Mouse (Mus musculus) layer of hippocampus, adult 9-10 months (tissue): ENCODE results near the gene Sox6.

Source experiments
- DNase-seq: peaks from one replicate; pipeline ENCODE4 v3.0.0; 2022; ENCODE audit warnings: low spot score

Gene Sox6

GRCm38 (mm10) chr7:115985716-115986115 is 52.9 kb downstream of the Sox6 start:
- no peak for DNase-seq

- DNase-seq: no peak
These were observed 54.5 kb downstream of the Sox6 start for GRCm38 (mm10) chr7:115984076-115984475.

- no peak for DNase-seq
These were observed 58.6 kb downstream of the Sox6 start for GRCm38 (mm10) chr7:115979813-115980512.

- DNase-seq: no peak
These were observed 64.1 kb downstream of the Sox6 start for GRCm38 (mm10) chr7:115974518-115974917.

GRCm38 (mm10) chr7:115967186-115967585 is 71.4 kb downstream of the Sox6 start:
- DNase-seq: no peak

- DNase-seq: peak; percentile 26
These were observed 72.4 kb downstream of the Sox6 start for GRCm38 (mm10) chr7:115966181-115966580.

- DNase-seq: no peak
These were observed 85.5 kb downstream of the Sox6 start for GRCm38 (mm10) chr7:115953046-115953445.

GRCm38 (mm10) chr7:115952235-115952634 is 86.4 kb downstream of the Sox6 start:
- DNase-seq: no peak

- no peak for DNase-seq
These were observed 86.9 kb downstream of the Sox6 start for GRCm38 (mm10) chr7:115951689-115952088.

GRCm38 (mm10) chr7:115947916-115948315 is 90.7 kb downstream of the Sox6 start:
- DNase-seq: no peak

- DNase-seq: no peak
These were observed 92.0 kb downstream of the Sox6 start for GRCm38 (mm10) chr7:115946559-115946958.

GRCm38 (mm10) chr7:115945516-115945915 is 93.1 kb downstream of the Sox6 start:
- no peak for DNase-seq

GRCm38 (mm10) chr7:115944250-115944649 is 94.3 kb downstream of the Sox6 start:
- DNase-seq: no peak

- no peak for DNase-seq
These were observed 96.8 kb downstream of the Sox6 start for GRCm38 (mm10) chr7:115941766-115942165.

GRCm38 (mm10) chr7:115939292-115939691 is 99.3 kb downstream of the Sox6 start:
- DNase-seq: no peak

- no peak for DNase-seq
These were observed 101.7 kb downstream of the Sox6 start for GRCm38 (mm10) chr7:115936908-115937307.

GRCm38 (mm10) chr7:115915338-115915737 is 123.3 kb downstream of the Sox6 start:
- no peak for DNase-seq

GRCm38 (mm10) chr7:115910313-115910712 is 128.3 kb downstream of the Sox6 start:
- DNase-seq: no peak

- no peak for DNase-seq
These were observed 133.8 kb downstream of the Sox6 start for GRCm38 (mm10) chr7:115904798-115905207.

- no peak for DNase-seq
These were observed 134.4 kb downstream of the Sox6 start for GRCm38 (mm10) chr7:115903931-115904797.

GRCm38 (mm10) chr7:115903368-115903767 is 135.2 kb downstream of the Sox6 start:
- DNase-seq: no peak

GRCm38 (mm10) chr7:115895831-115896230 is 142.8 kb downstream of the Sox6 start:
- DNase-seq: no peak

GRCm38 (mm10) chr7:115895028-115895671 is 143.4 kb downstream of the Sox6 start:
- DNase-seq: no peak
